Mouse (Mus musculus) lung, embryonic 15.5 days (tissue): Measurements from ENCODE around the gene Slc4a11. TPM values are rescaled to one million over a fixed set of nuclear protein-coding genes. Genes with fewer than 3 reads are reported as not detected.
"Not testable (repeated sequence)": the region's sequence is repeated elsewhere in the genome, so short reads cannot be mapped to it uniquely, and the experiment has no call there.

Experiments
- ATAC-seq: fragments of 200-750 bp; cut with Nextera tagmentation; 2 replicates; pipeline ENCODE4 v1.8.0; 2017; ENCODE audit warnings: moderate number of reproducible peaks, borderline replicate concordance; ENCODE audit not compliant: low FRiP score, low TSS enrichment; ENCODE audit errors: extremely low read depth
- H3K27ac ChIP-seq: fragments of 300-500 bp; sonication (generic); 2 replicates; pipeline ENCODE4 v1.5.1; 2015; ENCODE audit warnings: moderate library complexity, mild to moderate bottlenecking, inconsistent platforms
- H3K27me3 ChIP-seq: fragments of 300-500 bp; sonication (generic); 2 replicates; pipeline ENCODE4 v1.6.1; 2015; ENCODE audit warnings: inconsistent platforms
- H3K36me3 ChIP-seq: fragments of 300-500 bp; sonication (generic); 2 replicates; pipeline ENCODE4 v1.6.1; 2015; ENCODE audit warnings: inconsistent platforms
- H3K4me1 ChIP-seq: fragments of 300-500 bp; sonication (generic); 2 replicates; pipeline ENCODE4 v1.6.1; 2015; ENCODE audit warnings: inconsistent platforms
- H3K4me2 ChIP-seq: fragments of 300-500 bp; sonication (generic); 2 replicates; pipeline ENCODE4 v1.6.1; 2015; ENCODE audit warnings: inconsistent platforms, mild to moderate bottlenecking, moderate library complexity
- H3K4me3 ChIP-seq: fragments of 300-500 bp; sonication (generic); 2 replicates; pipeline ENCODE4 v1.5.1; 2015; ENCODE audit warnings: mild to moderate bottlenecking, inconsistent platforms
- H3K9ac ChIP-seq: fragments of 300-500 bp; sonication (generic); 2 replicates; pipeline ENCODE4 v1.6.1; 2015; ENCODE audit warnings: inconsistent platforms
- H3K9me3 ChIP-seq: fragments of 300-500 bp; sonication (generic); 2 replicates; pipeline ENCODE4 v1.6.1; 2016; ENCODE audit warnings: inconsistent platforms
- WGBS: fragments of 180-500 bp; shearing (Covaris S2); methylation state at CpG from one replicate; pipeline ENCODE4 v1.1.7; 2015; 5-methylcytosine and 5-hydroxymethylcytosine counted together
- polyA plus RNA-seq: library from polyadenylated mRNA; unstranded; fragments of >200 nt; fragmentation: Nextera tagmentation; extraction: Ambion mirVana; gene quantifications from 2 replicates; pipeline ENCODE4 v1.2.1, GENCODE M21; 2015

Slc4a11 gene
- polyA plus RNA-seq, 1 experiment from 2014 or later, result 0.70 TPM

DNA sequence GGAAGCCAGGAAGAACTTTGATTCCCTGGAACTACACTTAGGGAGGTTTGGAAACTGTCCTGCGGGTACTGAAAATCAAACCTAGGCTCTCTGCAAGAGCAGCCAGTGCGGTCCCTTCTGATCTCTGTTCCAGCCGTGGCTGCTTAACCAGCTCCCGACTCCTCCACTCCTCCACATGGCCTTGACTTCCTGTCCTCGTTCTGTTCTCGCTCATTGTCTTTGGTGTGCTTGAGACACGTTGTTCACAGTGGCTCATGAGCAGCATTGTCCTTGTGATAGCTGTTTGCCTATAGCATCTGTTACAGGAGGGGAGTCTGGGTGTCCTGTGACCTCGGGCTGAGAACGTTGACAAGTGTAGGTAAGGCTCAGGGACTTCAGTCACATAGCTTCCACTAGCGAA, 20.1 kb downstream of the Slc4a11 start:
- WGBS, result 83% methylated on average over 10 of the region's 10 CpGs

DNA sequence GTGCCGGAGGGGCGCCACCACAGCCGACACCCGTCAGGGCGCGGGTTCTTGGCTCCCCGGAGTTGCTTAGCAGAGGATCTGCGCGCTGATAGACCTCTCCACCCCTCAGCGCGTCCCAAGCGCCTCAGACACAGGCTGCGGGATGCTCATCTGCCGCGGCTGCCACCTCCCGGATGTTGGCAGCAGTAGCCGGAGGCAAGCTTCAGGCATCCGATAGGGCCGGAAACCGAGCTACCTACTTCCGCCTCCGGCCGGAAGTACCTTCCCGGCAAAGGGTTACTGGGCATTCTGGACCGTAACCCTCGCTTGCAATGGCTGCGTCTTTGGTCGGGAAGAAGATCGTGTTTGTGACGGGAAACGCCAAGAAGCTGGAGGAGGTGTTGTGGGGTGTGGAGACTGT, 29.8 kb downstream of the Slc4a11 start, which contains the start of gene Itpa:
Itpa (plus strand) TSS at position 52 of the 400 bp plus-strand sequence.
- Histone ChIP-seq H3K27me3 (no peaks in the 10 kb centered on the region), H3K4me1 (peaks cover 30% of the 10 kb centered on the region), H3K27ac (peak within 1 kb of the TSS; percentile 81), H3K36me3 (peaks cover 13% of the 10 kb centered on the region), H3K4me3 (peak within 1 kb of the TSS; percentile 70), H3K9ac (peak within 1 kb of the TSS; percentile 65), H3K9me3 (no peaks in the 10 kb centered on the region), H3K4me2 (peak within 1 kb of the TSS; percentile 90)
- peak; percentile 65 for ATAC-seq
- WGBS, result under 1% methylated on average over 31 of the region's 31 CpGs

More for the DNA sequence above, 20.1 kb downstream of the Slc4a11 start:
- H3K4me3 ChIP-seq, result no peak overlapping the region
- no peak for ATAC-seq
- no peaks in the 10 kb centered on the region for H3K9me3 ChIP-seq
- H3K27me3 ChIP-seq, result no peaks in the 10 kb centered on the region
- peaks cover 87% of the 10 kb centered on the region for H3K36me3 ChIP-seq
- H3K9ac ChIP-seq, result no peak overlapping the region
- H3K4me1 ChIP-seq, result no peaks in the 10 kb centered on the region
- no peak overlapping the region for H3K27ac ChIP-seq
- no peak overlapping the region for H3K4me2 ChIP-seq

DNA sequence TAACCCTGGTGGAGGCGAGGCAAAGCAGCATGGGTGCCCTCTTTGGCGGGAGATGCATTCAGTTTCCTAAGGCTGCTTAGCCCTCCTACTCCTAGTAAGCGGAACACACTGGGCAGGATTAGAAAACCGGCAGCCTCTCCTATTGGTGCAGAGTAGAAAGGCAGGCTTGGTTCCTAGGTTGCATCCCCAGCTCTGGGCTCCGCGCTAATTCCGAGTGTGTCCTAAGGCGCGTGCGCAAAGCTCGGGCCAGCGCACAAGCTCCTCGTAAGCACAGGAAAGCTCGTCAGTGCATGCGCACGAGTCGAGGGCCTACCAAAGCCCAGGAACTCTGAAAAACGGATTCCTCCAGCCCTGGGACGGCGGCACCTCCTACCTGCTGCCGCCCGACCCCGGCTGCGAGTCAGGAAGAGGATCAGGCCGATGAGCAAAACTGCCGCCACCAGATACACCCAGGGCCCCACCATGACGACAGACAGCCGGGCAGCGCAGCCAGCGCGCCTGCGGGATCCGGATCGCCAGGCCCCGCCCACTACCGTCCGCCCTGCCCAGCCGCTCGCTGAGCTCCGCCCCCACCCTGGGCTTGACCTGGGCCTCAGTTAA, 33.1 kb downstream of the Slc4a11 start, which contains the start of gene Ddrgk1:
Ddrgk1 (minus strand) TSS at position 558 of the 600 bp plus-strand sequence.
- Histone ChIP-seq H3K4me1 (peaks cover 24% of the 10 kb centered on the region), H3K27ac (peak within 1 kb of the TSS; percentile 95), H3K27me3 (no peaks in the 10 kb centered on the region), H3K36me3 (peaks cover 22% of the 10 kb centered on the region), H3K9ac (peak within 1 kb of the TSS; percentile 76), H3K4me2 (peak within 1 kb of the TSS; percentile 82), H3K9me3 (no peaks in the 10 kb centered on the region), H3K4me3 (peak within 1 kb of the TSS; percentile 55)
- under 1% methylated on average over 40 of the region's 40 CpGs for WGBS
- peak; percentile 96 for ATAC-seq

DNA sequence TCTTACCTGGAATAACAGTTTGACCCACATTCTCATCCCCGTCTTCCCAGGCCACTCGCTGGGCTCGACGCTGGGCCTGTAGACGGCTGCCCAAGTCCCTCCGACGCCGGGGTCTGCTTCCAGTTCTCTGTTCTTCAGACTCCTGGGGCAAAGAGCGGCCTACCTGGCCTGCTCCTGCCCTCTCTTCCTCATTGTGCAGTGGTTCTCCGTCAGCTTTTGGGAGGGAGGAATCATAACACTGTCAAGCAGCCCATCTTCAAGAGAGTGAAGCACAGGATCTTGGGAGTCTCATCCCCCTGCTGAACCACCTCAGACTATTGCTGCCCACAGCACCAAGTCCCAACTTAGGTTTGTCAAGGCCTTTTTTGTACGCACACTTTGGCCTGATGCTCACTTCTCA, 34.0 kb downstream of the Slc4a11 start:
- Histone ChIP-seq H3K9me3 (no peaks in the 10 kb centered on the region), H3K4me3 (peak overlapping the region; percentile 55), H3K27ac (no peak overlapping the region), H3K9ac (peak overlapping the region; percentile 17; the same call in 1 of the 2 replicates), H3K36me3 (peaks cover 31% of the 10 kb centered on the region), H3K4me2 (peak overlapping the region; percentile 82), H3K4me1 (peaks cover 20% of the 10 kb centered on the region), H3K27me3 (no peaks in the 10 kb centered on the region)
- 91% methylated on average over 11 of the region's 11 CpGs for WGBS
- no peak for ATAC-seq

DNA sequence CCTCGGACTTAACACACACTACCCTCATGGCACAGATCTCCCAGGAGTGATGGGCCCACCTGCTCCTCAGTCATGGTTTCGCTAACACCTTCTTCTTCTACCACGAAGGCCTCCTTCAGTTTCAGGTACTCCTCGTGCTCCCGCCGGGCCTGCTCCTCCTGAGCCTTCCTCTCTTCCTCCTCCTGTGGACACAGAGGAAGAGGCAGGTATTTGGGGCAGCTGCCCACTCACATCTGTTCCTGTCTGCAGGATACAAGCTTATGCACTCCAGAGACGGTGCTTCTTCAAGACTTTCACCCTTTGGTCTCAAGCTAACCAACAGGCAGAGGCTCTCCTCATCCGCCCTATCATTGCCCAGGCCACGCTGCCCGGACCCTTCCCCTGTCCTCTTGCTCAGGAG, 38.8 kb downstream of the Slc4a11 start:
- Histone ChIP-seq H3K9me3 (no peaks in the 10 kb centered on the region), H3K36me3 (peaks cover 62% of the 10 kb centered on the region), H3K4me1 (peaks cover 10% of the 10 kb centered on the region), H3K27ac (no peak overlapping the region), H3K27me3 (no peaks in the 10 kb centered on the region), H3K9ac (no peak overlapping the region), H3K4me2 (no peak overlapping the region), H3K4me3 (no peak overlapping the region)
- no peak for ATAC-seq
- WGBS, result 94% methylated on average over 10 of the region's 10 CpGs

DNA sequence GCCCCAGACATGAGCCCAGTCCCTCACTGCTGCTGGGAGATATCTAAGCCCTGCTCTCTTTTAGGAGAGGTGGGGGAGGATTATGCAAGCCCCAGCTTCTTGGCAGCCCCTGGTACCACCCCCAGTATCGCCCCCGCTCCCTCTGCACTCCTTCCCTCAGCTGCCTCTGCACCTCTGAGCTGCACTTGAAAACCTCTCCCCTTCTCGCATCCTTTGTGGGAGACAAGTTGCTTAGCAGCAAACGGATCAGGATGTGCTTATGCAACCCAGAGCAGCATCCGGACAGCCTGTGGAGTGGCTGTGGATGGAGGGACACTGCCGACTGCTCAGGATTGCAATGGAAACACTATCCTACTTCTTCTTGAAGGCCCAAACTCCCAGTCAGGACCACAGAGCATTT, 39.8 kb downstream of the Slc4a11 start:
- H3K27me3 ChIP-seq, result no peaks in the 10 kb centered on the region
- no peak for ATAC-seq

DNA sequence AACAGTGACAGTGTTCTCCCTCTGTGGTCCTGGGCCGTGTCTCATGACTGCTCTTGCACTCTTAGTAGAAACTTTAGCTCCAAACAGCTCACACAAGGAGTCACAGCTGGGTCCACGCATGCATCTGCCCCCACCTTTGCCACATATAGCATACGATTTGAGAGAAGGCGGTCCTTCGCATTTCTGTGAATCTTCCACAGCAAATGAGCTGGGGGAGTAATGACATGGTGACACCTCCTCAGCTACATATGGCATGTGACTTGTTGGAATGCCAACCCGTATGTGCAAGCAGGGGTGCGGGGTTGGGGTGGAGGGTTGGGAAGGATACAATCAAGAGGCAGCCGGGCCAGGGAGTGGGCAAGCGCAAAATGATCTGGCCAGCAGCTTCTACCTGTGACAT, 40.8 kb downstream of the Slc4a11 start:
- no peak for ATAC-seq

More for the DNA sequence above, 39.8 kb downstream of the Slc4a11 start:
- Histone ChIP-seq H3K9ac (no peak overlapping the region), H3K4me3 (no peak overlapping the region), H3K36me3 (peaks cover 65% of the 10 kb centered on the region), H3K9me3 (no peaks in the 10 kb centered on the region), H3K4me1 (0 out of 2 replicates have a peak, but pooled peaks cover under 1% of the 10 kb centered on the region), H3K4me2 (no peak overlapping the region), H3K27ac (no peak overlapping the region)
- 78% methylated on average over 6 of the region's 6 CpGs for WGBS

DNA sequence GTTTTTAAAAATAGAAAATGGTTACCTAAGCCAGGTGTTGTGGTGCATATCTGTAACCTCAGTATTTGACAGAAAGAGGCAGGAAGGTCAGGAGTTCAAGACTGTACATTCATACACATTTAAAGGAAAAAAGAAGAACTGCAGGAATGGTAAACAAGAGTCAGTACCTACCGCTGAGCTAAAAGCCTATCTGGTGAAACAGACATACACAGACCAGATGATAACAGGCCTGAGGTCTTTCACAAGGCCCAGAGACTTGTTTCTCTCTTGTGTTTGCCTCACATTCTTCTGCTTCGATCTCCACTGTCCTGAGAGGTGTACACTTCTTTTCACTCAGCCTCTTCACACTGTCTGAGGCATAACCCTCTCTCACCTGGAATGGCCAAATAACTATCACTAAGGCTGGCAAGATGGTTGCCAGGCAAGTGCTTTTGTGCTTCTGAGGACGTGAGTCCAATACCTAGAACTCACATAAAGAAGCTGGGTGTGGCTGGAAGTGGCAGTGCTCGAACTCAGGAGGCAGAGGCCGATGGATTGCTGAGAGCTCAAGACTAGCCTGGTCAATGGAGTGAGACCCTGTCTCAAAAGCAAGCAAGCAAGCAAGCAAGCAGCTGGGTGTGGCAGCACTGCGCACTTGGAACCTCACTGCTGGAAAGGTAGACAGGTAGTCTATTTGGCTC, 41.5 kb downstream of the Slc4a11 start:
- Histone ChIP-seq H3K9me3 (no peaks in the 10 kb centered on the region), H3K4me2 (no peak overlapping the region), H3K4me3 (no peak overlapping the region), H3K36me3 (peaks cover 53% of the 10 kb centered on the region), H3K4me1 (no peaks in the 10 kb centered on the region), H3K27ac (no peak overlapping the region), H3K9ac (no peak overlapping the region), H3K27me3 (no peaks in the 10 kb centered on the region)
- no peak for ATAC-seq
- WGBS, result 83% methylated on average over 6 of the region's 6 CpGs

More for the DNA sequence above, 40.8 kb downstream of the Slc4a11 start:
- peaks cover 60% of the 10 kb centered on the region for H3K36me3 ChIP-seq
- 86% methylated on average over 9 of the region's 9 CpGs for WGBS
- no peak overlapping the region for H3K9ac ChIP-seq
- H3K27ac ChIP-seq, result no peak overlapping the region
- no peaks in the 10 kb centered on the region for H3K27me3 ChIP-seq
- H3K4me2 ChIP-seq, result no peak overlapping the region
- H3K4me3 ChIP-seq, result no peak overlapping the region
- no peaks in the 10 kb centered on the region for H3K4me1 ChIP-seq
- H3K9me3 ChIP-seq, result no peaks in the 10 kb centered on the region

DNA sequence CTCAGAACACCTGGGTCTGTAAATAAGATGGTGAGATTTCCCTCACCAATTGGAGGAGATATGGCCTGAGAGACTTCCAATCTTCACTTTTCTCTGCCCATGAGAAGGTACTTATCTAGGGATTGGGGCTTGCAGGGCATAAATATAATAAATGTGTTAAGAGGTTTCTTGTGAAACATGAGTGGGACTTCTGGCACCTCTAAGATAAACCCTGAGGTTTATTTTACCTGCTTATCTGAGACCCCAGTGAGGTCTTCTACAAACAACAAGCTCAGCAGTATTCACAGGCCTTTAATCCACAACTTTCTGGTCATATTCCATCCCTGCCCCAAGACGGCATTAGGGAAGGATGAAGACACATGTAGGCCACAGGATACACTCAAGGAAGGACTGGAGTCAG, 43.6 kb downstream of the Slc4a11 start:
- H3K9ac ChIP-seq, result no peak overlapping the region
- 71% methylated on average over 1 of the region's 1 CpGs for WGBS
- H3K36me3 ChIP-seq, result peaks cover 39% of the 10 kb centered on the region
- no peaks in the 10 kb centered on the region for H3K9me3 ChIP-seq
- no peaks in the 10 kb centered on the region for H3K4me1 ChIP-seq
- no peak overlapping the region for H3K4me2 ChIP-seq
- no peaks in the 10 kb centered on the region for H3K27me3 ChIP-seq
- H3K4me3 ChIP-seq, result no peak overlapping the region
- no peak overlapping the region for H3K27ac ChIP-seq
- no peak for ATAC-seq

DNA sequence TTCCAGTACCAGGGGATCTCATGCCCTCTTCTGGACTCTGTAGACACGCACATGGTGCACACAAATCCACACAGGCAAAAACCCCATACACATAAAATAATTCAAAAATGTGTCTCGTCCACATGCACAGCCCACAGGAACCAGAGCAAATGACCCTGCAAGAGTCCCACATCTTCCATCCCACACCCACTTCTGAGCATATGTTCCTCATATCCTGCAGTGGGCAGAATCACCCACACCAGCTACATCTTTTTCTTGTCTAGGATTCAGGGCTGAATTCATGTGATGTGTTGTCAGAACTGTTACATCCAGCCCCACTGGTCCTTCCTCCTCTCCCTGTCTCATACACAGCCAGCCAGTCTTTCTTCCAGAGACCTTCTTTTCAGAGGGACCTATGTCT, 44.0 kb downstream of the Slc4a11 start:
- Histone ChIP-seq H3K27me3 (no peaks in the 10 kb centered on the region), H3K27ac (no peak overlapping the region), H3K9me3 (no peaks in the 10 kb centered on the region), H3K4me3 (no peak overlapping the region), H3K9ac (no peak overlapping the region), H3K36me3 (peaks cover 34% of the 10 kb centered on the region), H3K4me2 (no peak overlapping the region), H3K4me1 (no peaks in the 10 kb centered on the region)
- 73% methylated on average over 2 of the region's 2 CpGs for WGBS
- ATAC-seq, result no peak

DNA sequence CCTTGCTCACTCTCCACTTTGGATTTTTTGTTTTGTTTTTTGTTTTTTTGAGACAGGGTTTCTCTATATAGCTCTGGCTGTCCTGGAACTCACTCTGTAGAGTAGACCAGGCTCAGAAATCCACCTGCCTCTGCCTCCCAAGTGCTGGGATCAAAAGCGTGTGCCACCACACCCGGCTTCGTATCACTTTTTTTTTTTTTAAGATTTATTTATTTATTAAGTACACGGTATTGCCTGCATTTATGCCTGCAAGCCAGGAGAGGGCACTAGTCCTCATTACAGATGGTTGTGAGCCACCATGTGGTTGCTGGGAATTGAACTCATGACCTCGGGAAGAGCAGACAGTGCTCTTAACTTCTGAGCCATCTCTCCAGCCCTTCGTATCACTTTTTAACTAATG, 48.3 kb downstream of the Slc4a11 start:
- H3K4me2 ChIP-seq, H3K9ac ChIP-seq, H3K4me1 ChIP-seq, H3K27ac ChIP-seq, H3K27me3 ChIP-seq, H3K36me3 ChIP-seq, ATAC-seq, H3K9me3 ChIP-seq, H3K4me3 ChIP-seq: not testable (repeated sequence)
- WGBS, result 78% methylated on average over 6 of the region's 6 CpGs

DNA sequence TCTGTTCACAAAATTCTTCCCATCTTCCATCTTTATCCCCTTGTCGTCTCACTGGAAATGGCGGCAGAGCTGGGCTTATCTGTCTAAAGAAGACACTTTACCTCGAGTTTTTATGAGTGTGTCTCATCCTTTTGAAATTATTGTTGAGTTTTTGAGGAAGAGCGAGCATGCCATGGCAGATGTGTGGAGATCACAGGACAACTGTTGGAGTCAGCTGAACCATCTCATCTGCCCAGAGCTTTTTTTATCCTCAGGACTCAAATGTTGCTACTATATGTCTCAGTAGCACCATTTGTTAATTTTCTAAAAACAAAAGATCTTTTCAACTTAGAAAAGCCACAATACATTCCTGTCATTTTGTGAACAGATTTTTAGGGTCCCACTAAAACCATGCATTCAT, 52.1 kb downstream of the Slc4a11 start:
- Histone ChIP-seq H3K4me2 (no peak overlapping the region), H3K27me3 (peaks cover 8% of the 10 kb centered on the region; the same call in 1 of the 2 replicates), H3K27ac (no peak overlapping the region), H3K9ac (no peak overlapping the region), H3K4me3 (no peak overlapping the region), H3K9me3 (no peaks in the 10 kb centered on the region), H3K36me3 (no peaks in the 10 kb centered on the region), H3K4me1 (peaks cover 11% of the 10 kb centered on the region)
- ATAC-seq, result no peak
- WGBS, result 75% methylated on average over 4 of the region's 4 CpGs
